Mouse (Mus musculus) NIH3T3 (cell line): Measurements from ENCODE around the gene Pigk.

Source experiments
- DNase-seq: peaks from one replicate; pipeline ENCODE4 v3.0.0-alpha.2; 2012; ENCODE audit warnings: low read depth

Gene Pigk

GRCm38 (mm10) chr3:152998106-152998505, 284.2 kb downstream of the Pigk start:
- DNase-seq = no peak

DNA sequence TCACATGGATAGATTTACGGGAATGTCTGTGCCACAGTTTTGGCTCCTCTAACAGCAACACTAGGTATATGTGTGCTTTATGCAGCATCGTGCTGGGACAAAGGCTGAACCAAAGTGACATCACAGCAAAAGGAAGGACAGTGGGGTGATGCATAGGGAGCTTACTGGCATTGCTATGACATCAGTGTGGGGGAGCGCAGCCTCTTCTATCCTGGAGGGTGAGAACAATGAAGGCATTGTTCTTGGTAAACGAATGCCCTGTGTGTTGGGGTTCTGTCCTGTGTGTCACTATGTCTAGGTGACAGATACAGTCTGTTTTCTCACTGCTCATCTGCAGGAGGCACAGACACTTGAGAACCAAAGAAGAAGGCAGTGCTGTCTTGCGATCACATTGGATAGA, 285.0 kb downstream of the Pigk start:
- no peak for DNase-seq

- DNase-seq = no peak
These were observed 293.0 kb downstream of the Pigk start for GRCm38 (mm10) chr3:153006893-153007292.

DNA sequence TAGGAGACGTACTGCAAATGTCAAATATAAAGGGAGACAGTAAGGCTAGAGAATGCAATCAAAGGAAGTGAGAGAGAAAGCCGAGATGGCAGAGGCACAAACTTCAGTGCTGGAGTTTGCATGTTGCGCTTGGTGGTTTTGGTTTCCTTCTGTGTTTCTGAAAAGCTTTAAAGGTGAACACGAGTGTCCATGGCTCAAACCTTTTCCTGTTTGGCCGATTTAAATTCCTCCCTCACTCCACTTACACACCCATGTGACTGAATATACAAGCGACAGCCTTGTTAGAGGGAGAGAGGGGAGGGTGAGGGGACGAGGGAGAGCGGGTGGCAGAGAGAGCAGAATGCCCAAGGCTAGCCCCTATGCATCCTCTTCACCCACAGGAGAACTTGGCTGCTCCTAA, 302.5 kb downstream of the Pigk start:
- no peak for DNase-seq

- no peak for DNase-seq
These were observed 304.2 kb downstream of the Pigk start for GRCm38 (mm10) chr3:153018051-153018450.

GRCm38 (mm10) chr3:153024016-153024415, 310.1 kb downstream of the Pigk start:
- DNase-seq = no peak
